Mouse (Mus musculus) frontal cortex, postnatal 36 days (tissue): Measurements from ENCODE around the gene Gm20911.
"Not testable (repeated sequence)": the region's sequence is repeated elsewhere in the genome, so short reads cannot be mapped to it uniquely, and the experiment has no call there.

Experiments used
- DNase-seq, 2 experiments: peaks; one replicate each; pipeline ENCODE4 v3.0.0; 2022; ENCODE audit warnings: low spot score in 2 of 2

The Gm20911 gene

GRCm38 (mm10) chrY:81457707-81458106 is at the start of gene Gm20911:
Gm20911 (plus strand) TSS chrY:81458007.
- DNase-seq: not testable (repeated sequence)
